Comparison of ENCODE assay signal across 27 mouse cellular contexts in genomic region chr1:157323091-157323490, GRCm38 (mm10).
"Had no signal": no experiment of that assay in that cellular context is flagged by ENCODE, and none has a peak within 500 bp of the region (broad histone marks: within the 10 kb centered on the region; RNA-seq: fewer than 3 reads in every experiment).

No protein-coding gene starts in this region.

- H3K27ac ChIP-seq: embryonic facial prominence, embryonic 10.5 days; embryonic facial prominence, embryonic 12.5 days; embryonic facial prominence, embryonic 13.5 days; embryonic facial prominence, embryonic 15.5 days; forebrain, embryonic 10.5 days; forebrain, embryonic 12.5 days; forebrain, embryonic 13.5 days; forebrain, embryonic 15.5 days; gastrocnemius, adult 2 months; heart, adult 2 months had no signal

- H3K9ac ChIP-seq: embryonic facial prominence, embryonic 12.5 days; embryonic facial prominence, embryonic 13.5 days; embryonic facial prominence, embryonic 15.5 days; forebrain, embryonic 12.5 days; forebrain, embryonic 13.5 days; forebrain, embryonic 15.5 days; forebrain, postnatal 0 days had no signal

- ATAC-seq: forebrain, embryonic 13.5 days; forebrain, embryonic 14.5 days; forebrain, embryonic 15.5 days; forebrain, embryonic 16.5 days; forebrain, postnatal 0 days had no signal

- H3K4me2 ChIP-seq: embryonic facial prominence, embryonic 12.5 days; embryonic facial prominence, embryonic 13.5 days; embryonic facial prominence, embryonic 15.5 days; forebrain, embryonic 12.5 days; forebrain, embryonic 13.5 days; forebrain, embryonic 15.5 days had no signal

- H3K9me3 ChIP-seq: embryonic facial prominence, embryonic 10.5 days; embryonic facial prominence, embryonic 12.5 days; embryonic facial prominence, embryonic 13.5 days; embryonic facial prominence, embryonic 15.5 days; forebrain, embryonic 10.5 days; forebrain, embryonic 12.5 days; forebrain, embryonic 13.5 days; forebrain, embryonic 15.5 days had no signal

- H3K4me3 ChIP-seq: embryonic facial prominence, embryonic 10.5 days; embryonic facial prominence, embryonic 12.5 days; embryonic facial prominence, embryonic 13.5 days; embryonic facial prominence, embryonic 15.5 days; erythroblast, embryonic 14.5 days; forebrain, embryonic 10.5 days; forebrain, embryonic 12.5 days; forebrain, embryonic 13.5 days; forebrain, embryonic 15.5 days; gastrocnemius, adult 2 months; heart, adult 2 months had no signal

- H3K4me1 ChIP-seq: embryonic facial prominence, embryonic 12.5 days; embryonic facial prominence, embryonic 13.5 days; forebrain, embryonic 10.5 days; forebrain, embryonic 12.5 days; forebrain, embryonic 13.5 days; forebrain, embryonic 15.5 days had no signal

- H3K36me3 ChIP-seq: embryonic facial prominence, embryonic 10.5 days; embryonic facial prominence, embryonic 12.5 days; embryonic facial prominence, embryonic 13.5 days; embryonic facial prominence, embryonic 15.5 days; forebrain, embryonic 10.5 days; forebrain, embryonic 12.5 days; forebrain, embryonic 15.5 days had no signal

- DNase-seq: cerebellum, adult 8-10 months; cerebellum, adult 9-10 months; cerebellum, adult 9-11 months; cerebellum, postnatal 10 days; cerebellum, postnatal 14 days; cerebellum, postnatal 25 days; cerebellum, postnatal 36 days; embryo, embryonic 11 days; forebrain, postnatal 0 days; gastrocnemius, adult 2 months; gastrocnemius, postnatal 10 days; gastrocnemius, postnatal 14 days; gastrocnemius, postnatal 36 days; heart, adult 11 months; heart, adult 18-20 months; heart, adult 2 months had no signal

- H3K27me3 ChIP-seq: embryonic facial prominence, embryonic 12.5 days; embryonic facial prominence, embryonic 13.5 days; embryonic facial prominence, embryonic 15.5 days; forebrain, embryonic 12.5 days; forebrain, embryonic 13.5 days; forebrain, embryonic 15.5 days had no signal
